25 mouse cellular contexts compared by ENCODE assay signal in the genomic region with DNA sequence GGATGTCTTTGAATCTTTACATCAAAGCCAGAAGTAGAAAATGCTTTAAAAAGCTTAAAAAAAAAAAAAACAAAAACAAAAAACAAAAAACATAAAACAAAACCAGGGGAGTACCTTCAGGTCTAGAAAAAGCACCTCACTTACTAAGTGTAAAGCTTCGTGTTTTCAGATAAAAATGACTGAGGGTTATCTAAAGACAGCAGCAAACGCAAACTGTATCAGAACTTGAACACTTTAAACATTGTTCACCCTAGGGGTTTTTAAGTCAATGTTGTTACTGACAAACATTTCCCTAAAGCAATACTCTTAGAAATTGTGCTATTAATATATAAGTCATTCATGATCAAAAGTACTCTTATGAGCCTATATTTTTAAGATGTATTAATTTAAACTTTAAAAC.
"Had no signal": no experiment of that assay in that cellular context is flagged by ENCODE, and none has a peak within 500 bp of the region (broad histone marks: within the 10 kb centered on the region; RNA-seq: fewer than 3 reads in every experiment).

No protein-coding gene starts in this region.

- H3K27ac ChIP-seq: embryonic facial prominence, embryonic 10.5 days; embryonic facial prominence, embryonic 12.5 days; embryonic facial prominence, embryonic 13.5 days; embryonic facial prominence, embryonic 15.5 days; forebrain, embryonic 10.5 days; forebrain, embryonic 12.5 days; forebrain, embryonic 13.5 days; forebrain, embryonic 15.5 days; gastrocnemius, adult 2 months; heart, adult 2 months had no signal

- H3K27me3 ChIP-seq: embryonic facial prominence, embryonic 12.5 days; embryonic facial prominence, embryonic 13.5 days; embryonic facial prominence, embryonic 15.5 days; forebrain, embryonic 12.5 days; forebrain, embryonic 13.5 days; forebrain, embryonic 15.5 days had no signal

- H3K4me1 ChIP-seq: embryonic facial prominence, embryonic 10.5 days; embryonic facial prominence, embryonic 12.5 days; embryonic facial prominence, embryonic 13.5 days; embryonic facial prominence, embryonic 15.5 days; forebrain, embryonic 10.5 days; forebrain, embryonic 12.5 days; forebrain, embryonic 13.5 days; forebrain, embryonic 15.5 days had no signal

- H3K4me3 ChIP-seq: embryonic facial prominence, embryonic 10.5 days; embryonic facial prominence, embryonic 12.5 days; embryonic facial prominence, embryonic 13.5 days; embryonic facial prominence, embryonic 15.5 days; erythroblast, embryonic 14.5 days; forebrain, embryonic 10.5 days; forebrain, embryonic 12.5 days; forebrain, embryonic 13.5 days; forebrain, embryonic 15.5 days; gastrocnemius, adult 2 months; heart, adult 2 months had no signal

- H3K9ac ChIP-seq: embryonic facial prominence, embryonic 12.5 days; embryonic facial prominence, embryonic 13.5 days; embryonic facial prominence, embryonic 15.5 days; forebrain, embryonic 12.5 days; forebrain, embryonic 13.5 days; forebrain, embryonic 15.5 days; forebrain, postnatal 0 days had no signal

- H3K36me3 ChIP-seq: embryonic facial prominence, embryonic 10.5 days; embryonic facial prominence, embryonic 12.5 days; embryonic facial prominence, embryonic 13.5 days; embryonic facial prominence, embryonic 15.5 days; forebrain, embryonic 10.5 days; forebrain, embryonic 12.5 days; forebrain, embryonic 15.5 days had no signal

- H3K9me3 ChIP-seq: embryonic facial prominence, embryonic 12.5 days; embryonic facial prominence, embryonic 13.5 days; embryonic facial prominence, embryonic 15.5 days; forebrain, embryonic 13.5 days; forebrain, embryonic 15.5 days had no signal

- DNase-seq: cerebellum, adult 9-10 months; cerebellum, adult 9-11 months; cerebellum, postnatal 10 days; cerebellum, postnatal 14 days; cerebellum, postnatal 25 days; cerebellum, postnatal 36 days; embryo, embryonic 11 days; forebrain, postnatal 0 days; gastrocnemius, adult 2 months; gastrocnemius, postnatal 10 days; gastrocnemius, postnatal 14 days; gastrocnemius, postnatal 25 days; gastrocnemius, postnatal 36 days; heart, adult 11 months; heart, adult 18-20 months; heart, adult 2 months had no signal
